Mouse (Mus musculus): ENCODE measurements at regions not wholly inside any gene's neighbourhood (a gene's known extent, or its start where the extent isn't known, plus 50 kb on each side); places are given as distances from the start of the nearest gene placed in this dataset.

DNA sequence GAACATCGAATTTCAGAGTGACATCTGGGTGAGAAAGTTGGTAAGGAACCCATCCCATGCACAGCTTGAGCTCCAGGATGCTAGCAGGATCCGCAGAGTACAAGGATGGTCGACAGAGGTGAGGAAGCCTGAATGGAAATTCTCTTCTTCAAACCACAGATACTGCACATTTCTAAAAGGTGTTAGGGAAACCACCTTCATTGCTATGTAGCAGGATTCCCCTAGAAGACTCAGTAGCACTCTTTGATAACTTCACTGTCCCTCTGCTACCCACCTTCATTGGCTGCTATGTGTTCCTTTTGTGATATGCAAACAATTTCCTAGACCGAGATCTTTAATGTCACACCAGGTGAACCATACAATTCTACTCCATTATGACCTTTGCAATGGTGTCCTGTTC, 128.1 kb upstream of the Atp2b1 start:
- DNase-seq (ENCODE audit: low read depth, low spot score): no peak
- 69% methylated on average over 4 of the region's 4 CpGs for WGBS

DNA sequence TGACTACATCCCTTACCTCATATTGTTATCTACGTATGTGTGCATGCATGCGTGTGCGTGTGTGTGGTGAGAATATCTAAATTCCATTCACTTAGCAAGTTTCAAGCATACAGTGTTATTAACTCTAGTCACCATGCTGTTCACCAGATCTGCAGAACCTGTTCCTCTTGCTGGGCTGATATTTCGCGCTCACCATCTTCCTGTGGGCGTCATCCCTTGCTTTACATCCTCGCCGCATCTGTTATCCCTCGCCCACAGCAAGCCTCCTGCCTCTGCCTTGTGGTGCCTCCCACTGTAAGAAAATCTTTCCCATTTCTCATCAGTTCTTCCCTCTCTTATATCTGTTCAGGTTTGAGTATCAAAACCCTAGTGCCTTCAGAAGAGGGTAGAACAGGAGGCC, 124.4 kb upstream of the Atp2b1 start:
- DNase-seq (ENCODE audit: low read depth, low spot score): no peak
- WGBS: 97% methylated on average over 9 of the region's 9 CpGs

- no peak for DNase-seq (ENCODE audit: low read depth, low spot score)
- WGBS: 82% methylated on average over 3 of the region's 3 CpGs
These were observed 123.8 kb upstream of the Atp2b1 start for GRCm38 (mm10) chr10:98790456-98790855.

DNA sequence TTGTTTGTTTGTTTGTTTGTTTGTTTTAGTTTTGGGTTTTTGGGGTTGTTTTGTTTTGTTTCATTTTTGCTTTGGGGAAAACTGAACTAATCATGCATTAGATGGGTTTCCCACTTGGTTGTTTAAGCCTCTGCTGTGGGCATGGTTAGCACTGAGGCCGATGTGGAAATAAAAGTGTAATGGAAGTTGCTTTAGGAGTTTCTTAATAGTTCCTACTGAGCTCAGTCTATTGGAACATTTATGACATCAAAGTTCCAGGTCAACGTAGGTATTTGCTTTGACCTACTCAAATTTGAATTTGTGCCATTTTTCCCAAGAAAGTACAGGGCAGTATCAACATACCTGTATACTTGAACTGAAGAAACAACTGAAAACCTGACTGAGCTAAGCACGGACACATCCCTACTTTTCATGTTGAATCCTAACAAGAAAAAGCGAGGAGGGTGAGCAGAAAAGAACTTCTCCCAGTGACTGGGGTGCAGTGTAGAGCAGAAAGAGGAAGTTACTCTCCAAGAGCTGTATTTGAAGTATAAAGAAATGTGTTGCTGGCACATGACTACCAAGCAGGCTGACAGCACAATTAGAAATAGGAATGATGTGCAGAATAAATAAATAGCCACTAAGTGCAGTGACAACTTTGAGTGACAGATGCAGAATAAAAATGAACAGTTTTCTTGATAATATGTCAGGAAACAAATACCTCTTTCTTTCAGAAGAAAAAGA, 122.0 kb upstream of the Atp2b1 start:
- 80% methylated on average over 4 of the region's 4 CpGs for WGBS
- DNase-seq (ENCODE audit: low read depth, low spot score): no peak

- WGBS: 90% methylated on average over 9 of the region's 9 CpGs
- DNase-seq (ENCODE audit: low read depth, low spot score): no peak
These were observed 120.2 kb upstream of the Atp2b1 start for GRCm38 (mm10) chr10:98793926-98794536.

GRCm38 (mm10) chr10:98796016-98796415, 118.2 kb upstream of the Atp2b1 start:
- no peak for DNase-seq (ENCODE audit: low read depth, low spot score)
- WGBS: 93% methylated on average over 3 of the region's 3 CpGs

DNA sequence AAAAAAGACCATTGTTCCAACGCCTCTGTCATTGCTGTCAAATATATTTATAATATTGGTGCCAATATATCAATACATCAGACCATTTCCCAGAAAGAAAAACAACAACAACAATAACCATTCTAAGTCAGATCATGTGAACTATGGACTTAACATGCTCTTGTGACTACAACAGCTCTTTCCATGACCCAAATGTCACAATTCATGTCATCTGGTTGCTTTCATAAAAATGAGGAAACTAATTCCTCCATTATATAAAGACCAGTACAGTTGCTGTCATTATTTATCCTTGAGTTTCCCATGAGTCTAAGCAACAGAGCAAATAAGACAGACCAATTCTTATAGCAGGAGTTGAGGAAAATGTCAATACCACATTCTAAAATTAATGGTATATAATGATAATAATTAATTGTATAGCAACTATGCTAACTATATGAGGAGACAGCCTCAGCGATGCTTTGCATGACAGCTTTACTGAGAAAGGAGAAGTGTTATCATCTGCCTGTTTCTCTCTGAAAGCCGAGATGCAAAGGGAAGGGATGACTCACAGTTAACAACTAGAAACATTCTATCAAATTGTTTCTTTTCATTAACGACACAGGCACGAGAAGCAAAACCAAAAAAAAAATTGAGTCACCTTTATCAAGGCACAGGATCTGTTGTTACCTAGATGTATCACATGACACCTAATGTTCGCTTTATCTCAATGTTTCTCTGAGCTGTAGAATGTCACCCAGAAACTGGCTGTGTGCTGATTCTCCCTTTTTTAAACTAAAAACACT, 115.4 kb upstream of the Atp2b1 start:
- WGBS: 79% methylated on average over 6 of the region's 6 CpGs
- no peak for DNase-seq (ENCODE audit: low read depth, low spot score)

DNA sequence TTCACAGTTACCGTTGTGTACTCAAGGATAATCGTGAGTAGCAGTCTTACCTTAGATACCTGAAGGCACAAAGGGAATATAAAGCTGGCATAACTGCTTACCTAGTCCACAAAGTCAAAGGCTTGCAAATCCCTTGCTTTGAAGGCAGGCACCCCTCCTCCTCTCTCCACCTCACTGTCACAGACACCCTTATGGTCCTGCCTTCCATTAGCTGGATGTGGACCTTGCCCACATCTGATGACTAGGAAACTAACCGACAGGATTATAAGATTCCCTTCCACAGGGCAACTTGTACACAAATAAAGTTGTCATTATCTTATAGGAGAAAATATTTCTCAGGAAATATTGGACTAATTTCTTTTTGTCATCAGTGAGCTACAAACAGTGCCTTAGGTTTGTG, 114.4 kb upstream of the Atp2b1 start:
- no peak for DNase-seq (ENCODE audit: low read depth, low spot score)
- 67% methylated on average over 3 of the region's 3 CpGs for whole genome bisulfite sequencing

GRCm38 (mm10) chr10:98800949-98801348, 113.3 kb upstream of the Atp2b1 start:
- whole genome bisulfite sequencing: 71% methylated on average over 8 of the region's 8 CpGs
- DNase-seq (ENCODE audit: low read depth, low spot score): no peak

GRCm38 (mm10) chr10:98805013-98805412, 109.2 kb upstream of the Atp2b1 start:
- WGBS: 62% methylated on average over 1 of the region's 1 CpGs

DNA sequence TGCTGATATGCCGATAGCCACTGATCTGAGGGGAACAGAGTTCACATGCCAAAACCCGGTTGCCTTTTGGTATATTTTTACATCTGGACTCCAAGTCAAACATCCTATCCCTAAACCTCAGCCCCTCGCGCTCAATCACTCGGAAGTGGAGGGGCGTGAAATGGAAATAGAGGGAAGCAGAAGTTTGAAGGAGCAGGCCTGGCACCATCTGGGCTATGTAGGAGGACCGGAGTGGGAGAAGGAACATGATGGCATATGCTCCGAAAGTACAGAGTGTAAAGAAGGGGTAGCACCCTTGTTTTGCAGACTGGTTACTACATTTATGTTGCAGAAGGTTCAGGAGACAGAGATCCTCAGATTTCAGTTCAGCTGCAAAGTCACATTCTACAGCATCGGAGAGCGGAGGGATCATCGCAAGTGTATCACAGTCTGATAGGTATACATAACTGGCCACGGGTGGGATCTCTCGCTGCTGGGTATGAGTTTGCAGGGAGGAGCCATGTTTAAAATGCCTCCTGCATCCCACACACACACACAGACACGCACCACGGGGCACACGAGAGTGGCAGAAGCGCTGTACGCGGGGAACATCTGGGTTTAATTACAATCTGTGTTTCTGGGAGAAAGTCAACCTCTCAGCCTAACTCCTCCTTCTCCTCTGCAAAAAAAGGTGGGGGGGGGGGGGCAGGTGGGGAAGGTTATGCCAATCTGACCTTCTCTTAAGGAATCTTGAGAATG, 107.2 kb upstream of the Atp2b1 start:
- WGBS: 91% methylated on average over 19 of the region's 19 CpGs
- no peak for DNase-seq (ENCODE audit: low read depth, low spot score)

More at GRCm38 (mm10) chr10:98805013-98805412, 109.2 kb upstream of the Atp2b1 start:
- no peak for DNase-seq (ENCODE audit: low read depth, low spot score)

GRCm38 (mm10) chr10:98808644-98809043, 105.6 kb upstream of the Atp2b1 start:
- whole genome bisulfite sequencing: 30% methylated on average over 4 of the region's 4 CpGs
- no peak for DNase-seq (ENCODE audit: low read depth, low spot score)

DNA sequence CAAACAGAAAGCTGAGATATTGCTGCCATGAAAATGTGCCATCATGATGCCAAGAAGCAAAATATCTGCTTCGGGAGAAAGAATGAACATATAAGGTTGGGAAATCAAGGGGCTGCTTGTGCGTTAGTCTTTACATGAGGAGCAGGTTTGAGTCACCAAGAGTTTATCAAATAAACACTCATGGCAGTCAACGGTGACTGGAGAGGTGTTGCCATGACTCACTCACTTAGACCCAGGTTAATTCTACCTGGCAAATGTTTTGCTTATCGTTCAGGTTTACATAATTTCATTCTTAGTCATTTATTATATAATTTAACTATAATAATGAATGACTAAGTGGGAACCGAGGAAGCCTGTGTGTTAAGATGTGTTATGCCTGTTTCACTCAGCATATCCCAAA, 85.2 kb upstream of the Atp2b1 start:
- no peak for DNase-seq (ENCODE audit: low read depth, low spot score)
- 75% methylated on average over 5 of the region's 5 CpGs for WGBS

DNA sequence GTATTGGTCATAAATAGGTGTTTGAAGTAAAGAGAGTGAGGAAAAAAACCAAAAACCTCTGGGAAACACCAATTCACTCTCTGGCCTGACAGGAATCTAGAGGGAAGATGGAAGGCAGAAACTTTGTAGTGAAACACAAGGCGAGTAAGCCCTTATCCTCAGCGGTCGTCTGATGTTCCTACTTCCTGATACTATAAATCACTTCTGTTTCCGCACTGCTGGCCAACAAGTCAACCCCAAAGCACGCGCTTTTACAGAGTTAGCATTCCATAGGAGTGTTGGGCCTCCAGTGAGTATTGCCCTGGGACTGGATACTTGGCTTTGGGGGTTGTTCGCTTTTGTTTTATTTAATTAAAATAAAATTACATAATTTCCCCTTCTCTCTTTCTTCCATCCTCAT, 82.7 kb upstream of the Atp2b1 start:
- WGBS: 62% methylated on average over 7 of the region's 7 CpGs
- no peak for DNase-seq (ENCODE audit: low read depth, low spot score)

GRCm38 (mm10) chr10:98837289-98838181, 76.7 kb upstream of the Atp2b1 start:
- 71% methylated on average over 16 of the region's 16 CpGs for WGBS
- DNase-seq (ENCODE audit: low read depth, low spot score): no peak

- WGBS: 89% methylated on average over 8 of the region's 8 CpGs
- no peak for DNase-seq (ENCODE audit: low read depth, low spot score)
These were observed 75.1 kb upstream of the Atp2b1 start for GRCm38 (mm10) chr10:98838926-98839679.

GRCm38 (mm10) chr10:98839963-98840362, 74.2 kb upstream of the Atp2b1 start:
- no peak for DNase-seq (ENCODE audit: low read depth, low spot score)

GRCm38 (mm10) chr10:98840411-98840810, 73.8 kb upstream of the Atp2b1 start:
- WGBS: 49% methylated on average over 8 of the region's 8 CpGs
- DNase-seq (ENCODE audit: low read depth, low spot score): peak; percentile 35

More at GRCm38 (mm10) chr10:98839963-98840362, 74.2 kb upstream of the Atp2b1 start:
- 73% methylated on average over 11 of the region's 11 CpGs for WGBS
